Mouse (Mus musculus): ENCODE results near the gene Ptprt. TPM values are rescaled to one million over a fixed set of nuclear protein-coding genes. Genes with fewer than 3 reads are reported as not detected.

Ptprt gene
- polyA plus RNA-seq, 1 experiment from 2014 or later, result 1.8 TPM

DNA sequence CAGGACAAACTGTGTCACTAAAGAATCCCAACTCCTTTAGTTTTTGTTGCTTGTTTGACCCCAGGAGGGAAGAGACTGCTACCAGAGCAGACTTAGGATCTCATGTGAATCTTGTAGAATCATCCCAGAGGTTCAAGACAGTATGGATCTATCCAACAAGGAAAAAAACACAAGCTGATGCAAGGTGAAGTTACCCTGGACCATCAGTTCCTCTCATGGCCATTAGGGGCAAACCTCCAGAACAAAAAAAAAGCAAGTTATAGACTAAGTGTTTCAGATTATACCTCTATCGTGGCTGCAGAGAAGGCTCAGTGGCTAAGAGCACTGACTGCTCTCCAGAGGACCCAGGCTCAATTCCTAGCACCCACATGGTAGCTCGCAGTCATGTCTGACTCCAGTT is 88.1 kb downstream of the Ptprt start:
- H3K4me1 ChIP-seq (replicated peaks; ENCODE audit: control insufficient read depth, insufficient read depth, low read length), result no peaks in the 10 kb centered on the region
- no peaks in the 10 kb centered on the region for H3K27me3 ChIP-seq (ENCODE audit: control insufficient read depth, insufficient read depth, low read length)
- H3K4me3 ChIP-seq (ENCODE audit: low read depth, low read length), result no peak overlapping the region
- DNase-seq (ENCODE audit: low spot score) (no peak), ATAC-seq (replicated peaks; ENCODE audit: low FRiP score) (no peak)
- no peak overlapping the region for H3K9ac ChIP-seq (ENCODE audit: low read length)
- 83% methylated on average over 2 of the region's 2 CpGs for WGBS
- no peaks in the 10 kb centered on the region for H3K36me3 ChIP-seq (ENCODE audit: control insufficient read depth, insufficient read depth, low read length)
- H3K9me3 ChIP-seq (ENCODE audit: control insufficient read depth, low read length), result no peaks in the 10 kb centered on the region
- H3K4me2 ChIP-seq (ENCODE audit: low read depth, low read length, severe bottlenecking), result no peak overlapping the region
- H3K27ac ChIP-seq (ENCODE audit: low read depth, low read length), result no peak overlapping the region

DNA sequence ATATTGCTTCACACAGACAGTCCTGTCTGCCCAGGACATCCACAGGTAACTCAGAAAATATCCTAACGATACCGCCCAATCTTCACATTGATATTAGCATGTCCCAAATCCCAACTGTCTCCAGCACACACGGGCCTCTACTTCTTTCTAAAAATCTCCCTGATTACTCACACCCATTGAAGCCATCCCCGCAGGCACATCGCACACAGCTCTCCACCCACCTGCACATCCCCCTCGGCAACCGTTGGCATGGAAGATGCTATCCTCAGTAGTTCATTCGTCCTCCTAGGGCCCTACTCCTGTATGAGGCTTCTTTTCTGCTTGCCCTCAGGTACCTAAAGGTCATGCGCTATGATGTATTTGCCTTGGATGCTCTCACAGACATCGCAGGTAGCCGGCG is 89.9 kb downstream of the Ptprt start:
- no peaks in the 10 kb centered on the region for H3K4me1 ChIP-seq (replicated peaks; ENCODE audit: control insufficient read depth, insufficient read depth, low read length)
- ATAC-seq (replicated peaks; ENCODE audit: low FRiP score) (no peak), DNase-seq (ENCODE audit: low spot score) (no peak)
- H3K4me2 ChIP-seq (ENCODE audit: low read depth, low read length, severe bottlenecking), result no peak overlapping the region
- H3K27me3 ChIP-seq (ENCODE audit: control insufficient read depth, insufficient read depth, low read length), result no peaks in the 10 kb centered on the region
- no peak overlapping the region for H3K4me3 ChIP-seq (ENCODE audit: low read depth, low read length)
- H3K9me3 ChIP-seq (ENCODE audit: control insufficient read depth, low read length), result no peaks in the 10 kb centered on the region
- no peak overlapping the region for H3K27ac ChIP-seq (ENCODE audit: low read depth, low read length)
- H3K9ac ChIP-seq (ENCODE audit: low read length), result no peak overlapping the region
- H3K36me3 ChIP-seq (ENCODE audit: control insufficient read depth, insufficient read depth, low read length), result no peaks in the 10 kb centered on the region
- WGBS, result 91% methylated on average over 12 of the region's 12 CpGs

DNA sequence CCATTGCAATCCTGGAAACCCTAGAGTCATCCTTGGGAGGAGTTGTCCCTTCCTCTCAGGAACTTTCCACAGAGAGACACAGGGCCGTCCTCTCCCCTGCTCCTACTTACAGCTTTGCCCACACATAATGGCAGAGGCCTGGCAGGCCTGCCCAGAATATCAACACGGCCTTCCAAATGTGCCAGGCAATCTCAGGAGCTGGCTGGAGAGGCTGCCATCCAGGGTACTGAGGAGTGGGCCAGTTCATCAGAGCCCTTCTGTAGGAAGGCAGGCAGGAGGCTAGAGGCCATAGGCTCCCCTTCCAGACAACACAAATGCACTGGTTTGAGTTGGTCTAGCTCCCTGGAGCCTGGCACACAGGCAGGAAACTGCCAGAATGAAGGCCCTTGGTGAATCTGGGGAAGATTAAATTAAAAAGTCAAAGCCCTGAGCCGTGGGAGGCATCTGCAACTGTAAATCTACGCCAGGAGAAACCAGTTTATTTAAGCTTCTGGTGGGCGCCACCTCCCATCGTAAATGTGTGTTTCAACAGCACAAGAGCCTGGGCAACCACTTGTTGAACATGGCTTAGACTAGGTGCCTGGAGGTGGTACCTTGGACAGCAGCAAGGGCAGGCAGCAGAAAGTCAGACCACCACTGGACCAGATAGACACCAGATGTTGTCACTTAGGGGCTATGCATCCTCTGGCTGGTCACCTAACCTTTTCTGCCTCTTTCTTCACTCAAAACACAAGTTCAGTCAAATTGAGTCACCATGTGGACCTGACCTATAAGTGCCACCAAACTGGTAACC is 92.4 kb downstream of the Ptprt start:
- H3K27me3 ChIP-seq (ENCODE audit: control insufficient read depth, insufficient read depth, low read length), result no peaks in the 10 kb centered on the region
- no peak for ATAC-seq (replicated peaks; ENCODE audit: low FRiP score)
- H3K4me2 ChIP-seq (ENCODE audit: low read depth, low read length, severe bottlenecking), result no peak overlapping the region
- H3K9ac ChIP-seq (ENCODE audit: low read length), result no peak overlapping the region
- no peak overlapping the region for H3K27ac ChIP-seq (ENCODE audit: low read depth, low read length)
- H3K9me3 ChIP-seq (ENCODE audit: control insufficient read depth, low read length), result no peaks in the 10 kb centered on the region
- H3K36me3 ChIP-seq (ENCODE audit: control insufficient read depth, insufficient read depth, low read length), result no peaks in the 10 kb centered on the region
- no peaks in the 10 kb centered on the region for H3K4me1 ChIP-seq (replicated peaks; ENCODE audit: control insufficient read depth, insufficient read depth, low read length)
- WGBS, result 85% methylated on average over 6 of the region's 6 CpGs
- DNase-seq (ENCODE audit: low spot score), result no peak
- H3K4me3 ChIP-seq (ENCODE audit: low read depth, low read length), result no peak overlapping the region

DNA sequence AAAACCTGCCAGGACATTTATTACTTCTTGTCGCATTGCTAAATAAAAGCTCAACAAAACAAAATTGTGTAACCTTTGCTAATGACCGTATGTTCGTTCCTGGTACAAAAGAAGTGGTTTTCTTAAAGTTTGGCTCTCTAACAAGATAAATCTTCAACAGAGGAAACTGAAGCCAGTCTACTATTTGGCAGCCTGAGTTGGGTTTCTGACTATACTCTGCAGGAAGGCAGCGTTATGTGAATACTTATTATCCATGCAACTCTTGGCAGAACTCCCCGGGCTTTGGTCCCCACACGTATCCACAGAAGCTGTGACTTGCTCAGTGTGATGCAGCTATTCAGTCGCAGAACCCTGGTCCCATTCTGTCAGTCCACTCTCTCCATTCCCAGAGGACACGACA is 112.6 kb downstream of the Ptprt start:
- ATAC-seq (replicated peaks; ENCODE audit: low FRiP score) (no peak), DNase-seq (ENCODE audit: low spot score) (no peak)

DNA sequence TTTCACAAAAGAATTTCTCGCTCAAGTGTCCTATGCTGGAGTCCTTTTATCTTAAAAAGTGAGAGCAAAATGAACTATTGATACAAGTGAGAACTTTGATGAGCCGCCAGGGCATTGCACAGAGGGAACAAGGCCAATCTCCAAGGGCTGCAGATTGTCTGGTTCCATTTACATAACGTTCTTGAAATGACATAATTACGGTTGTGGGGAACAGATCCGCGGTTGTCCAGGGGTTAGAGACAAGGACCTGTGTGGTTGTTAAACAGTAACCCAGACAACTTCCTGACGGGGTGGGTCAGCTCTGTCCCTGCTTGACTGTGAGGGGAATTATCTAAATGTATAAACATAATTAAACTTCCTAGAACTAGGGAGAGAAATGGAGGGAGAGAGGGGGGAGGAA is 129.3 kb downstream of the Ptprt start:
- Histone ChIP-seq H3K9me3 (ENCODE audit: control insufficient read depth, low read length) (no peaks in the 10 kb centered on the region; the same call in 1 of the 2 replicates), H3K36me3 (ENCODE audit: control insufficient read depth, insufficient read depth, low read length) (no peaks in the 10 kb centered on the region), H3K4me2 (ENCODE audit: low read depth, low read length, severe bottlenecking) (no peak overlapping the region), H3K27ac (ENCODE audit: low read depth, low read length) (no peak overlapping the region), H3K9ac (ENCODE audit: low read length) (no peak overlapping the region), H3K4me1 (replicated peaks; ENCODE audit: control insufficient read depth, insufficient read depth, low read length) (no peaks in the 10 kb centered on the region), H3K27me3 (ENCODE audit: control insufficient read depth, insufficient read depth, low read length) (no peaks in the 10 kb centered on the region), H3K4me3 (ENCODE audit: low read depth, low read length) (no peak overlapping the region)
- ATAC-seq (replicated peaks; ENCODE audit: low FRiP score), result no peak
- DNase-seq (ENCODE audit: low spot score), result no peak
- 71% methylated on average over 7 of the region's 7 CpGs for WGBS

More for the DNA sequence above, 112.6 kb downstream of the Ptprt start:
- Histone ChIP-seq H3K27me3 (ENCODE audit: control insufficient read depth, insufficient read depth, low read length) (no peaks in the 10 kb centered on the region), H3K9me3 (ENCODE audit: control insufficient read depth, low read length) (no peaks in the 10 kb centered on the region), H3K9ac (ENCODE audit: low read length) (no peak overlapping the region), H3K27ac (ENCODE audit: low read depth, low read length) (no peak overlapping the region), H3K4me2 (ENCODE audit: low read depth, low read length, severe bottlenecking) (no peak overlapping the region), H3K36me3 (ENCODE audit: control insufficient read depth, insufficient read depth, low read length) (no peaks in the 10 kb centered on the region), H3K4me3 (ENCODE audit: low read depth, low read length) (no peak overlapping the region), H3K4me1 (replicated peaks; ENCODE audit: control insufficient read depth, insufficient read depth, low read length) (no peaks in the 10 kb centered on the region)
- WGBS, result 89% methylated on average over 8 of the region's 8 CpGs

DNA sequence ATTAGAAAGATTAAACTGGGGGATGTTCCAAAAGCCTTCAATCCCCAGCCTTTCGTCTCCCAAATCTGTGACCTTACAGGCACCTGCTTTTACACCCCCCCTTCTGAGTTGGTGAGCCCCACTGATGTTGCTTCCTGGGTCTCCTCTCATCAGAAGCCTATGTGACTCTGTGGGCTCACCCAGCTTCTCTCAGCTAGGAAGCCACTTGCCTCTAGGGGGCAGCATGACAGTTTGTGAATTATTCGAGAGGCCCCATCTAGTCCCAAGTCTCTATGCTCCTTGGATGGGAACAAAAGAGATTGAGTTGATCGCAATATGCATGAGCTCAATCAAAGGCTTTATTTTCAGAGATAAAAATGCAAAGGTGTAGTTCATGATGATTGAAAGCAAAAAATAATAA is 132.0 kb downstream of the Ptprt start:
- Histone ChIP-seq H3K27me3 (ENCODE audit: control insufficient read depth, insufficient read depth, low read length) (no peaks in the 10 kb centered on the region), H3K9me3 (ENCODE audit: control insufficient read depth, low read length) (no peaks in the 10 kb centered on the region), H3K4me1 (replicated peaks; ENCODE audit: control insufficient read depth, insufficient read depth, low read length) (no peaks in the 10 kb centered on the region), H3K4me3 (ENCODE audit: low read depth, low read length) (no peak overlapping the region), H3K4me2 (ENCODE audit: low read depth, low read length, severe bottlenecking) (no peak overlapping the region), H3K27ac (ENCODE audit: low read depth, low read length) (no peak overlapping the region), H3K36me3 (ENCODE audit: control insufficient read depth, insufficient read depth, low read length) (no peaks in the 10 kb centered on the region), H3K9ac (ENCODE audit: low read length) (no peak overlapping the region)
- WGBS, result 88% methylated on average over 3 of the region's 3 CpGs
- ATAC-seq (replicated peaks; ENCODE audit: low FRiP score) (no peak), DNase-seq (ENCODE audit: low spot score) (no peak)

DNA sequence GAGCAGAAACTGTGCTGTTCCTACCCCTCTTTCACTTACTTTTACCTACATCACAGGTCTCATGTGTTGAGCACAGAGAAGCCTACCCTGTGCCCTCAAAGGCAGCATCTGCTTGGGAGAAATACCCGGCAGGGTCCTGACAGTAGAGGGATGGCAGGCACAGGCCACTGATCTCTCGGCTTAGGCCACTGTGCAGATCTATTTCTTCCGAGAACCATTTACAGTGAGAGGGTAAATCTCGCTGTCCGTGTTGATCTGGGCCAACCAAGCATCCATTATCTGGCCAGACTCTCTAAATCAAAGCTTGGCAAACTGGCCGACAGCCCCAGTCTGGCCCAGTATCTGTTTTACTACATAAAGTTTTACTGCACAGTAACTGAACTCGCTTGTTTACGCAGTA is 145.0 kb downstream of the Ptprt start:
- Histone ChIP-seq H3K9me3 (ENCODE audit: control insufficient read depth, low read length) (no peaks in the 10 kb centered on the region), H3K9ac (ENCODE audit: low read length) (no peak overlapping the region), H3K36me3 (ENCODE audit: control insufficient read depth, insufficient read depth, low read length) (no peaks in the 10 kb centered on the region), H3K27me3 (ENCODE audit: control insufficient read depth, insufficient read depth, low read length) (no peaks in the 10 kb centered on the region), H3K4me1 (replicated peaks; ENCODE audit: control insufficient read depth, insufficient read depth, low read length) (no peaks in the 10 kb centered on the region), H3K4me2 (ENCODE audit: low read depth, low read length, severe bottlenecking) (no peak overlapping the region), H3K4me3 (ENCODE audit: low read depth, low read length) (no peak overlapping the region), H3K27ac (ENCODE audit: low read depth, low read length) (no peak overlapping the region)
- ATAC-seq (replicated peaks; ENCODE audit: low FRiP score), result no peak
- DNase-seq (ENCODE audit: low spot score), result no peak
- WGBS, result 93% methylated on average over 8 of the region's 8 CpGs

DNA sequence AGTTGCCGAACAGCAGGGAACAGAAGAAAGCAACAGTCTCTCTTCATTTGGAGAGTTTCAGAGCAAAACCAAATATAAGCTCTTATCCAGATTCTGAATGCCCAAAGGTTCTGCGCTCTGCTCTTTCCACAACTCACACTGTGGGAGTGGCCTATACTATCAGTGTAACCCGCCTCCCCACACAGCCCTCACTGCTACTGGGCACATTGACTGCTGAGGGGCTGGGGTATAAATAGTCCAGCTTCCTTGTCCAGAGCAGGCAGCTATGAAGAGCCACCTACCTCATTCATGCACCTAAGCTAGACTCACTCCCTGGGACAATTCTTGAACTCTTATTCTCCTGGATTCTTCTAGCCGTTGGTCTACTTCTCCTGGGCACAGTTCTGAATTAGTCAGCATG is 147.9 kb downstream of the Ptprt start:
- ATAC-seq (replicated peaks; ENCODE audit: low FRiP score), result no peak

DNA sequence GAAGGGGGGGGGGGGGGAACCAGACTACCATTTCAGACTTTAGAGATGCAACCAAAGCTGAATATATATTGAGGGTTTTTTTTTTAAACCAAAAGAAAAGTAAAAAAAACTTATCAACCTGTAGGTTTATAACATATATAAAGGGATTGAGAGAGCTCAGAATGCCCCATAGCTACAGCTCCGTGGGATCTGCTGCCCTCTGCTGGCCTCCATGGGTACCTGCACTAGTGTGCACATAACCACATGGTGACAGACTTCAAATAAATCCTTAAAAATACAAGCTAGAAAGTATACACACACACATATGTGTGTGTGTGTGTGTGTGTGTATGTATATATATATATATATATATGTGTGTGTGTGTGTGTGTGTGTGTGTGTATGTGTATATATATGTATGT is 148.9 kb downstream of the Ptprt start:
- 85% methylated on average over 1 of the region's 1 CpGs for WGBS
- Histone ChIP-seq H3K9me3 (ENCODE audit: control insufficient read depth, low read length) (no peaks in the 10 kb centered on the region), H3K4me3 (ENCODE audit: low read depth, low read length) (no peak overlapping the region), H3K27me3 (ENCODE audit: control insufficient read depth, insufficient read depth, low read length) (no peaks in the 10 kb centered on the region), H3K4me2 (ENCODE audit: low read depth, low read length, severe bottlenecking) (no peak overlapping the region), H3K4me1 (replicated peaks; ENCODE audit: control insufficient read depth, insufficient read depth, low read length) (peaks cover 5% of the 10 kb centered on the region), H3K9ac (ENCODE audit: low read length) (no peak overlapping the region), H3K27ac (ENCODE audit: low read depth, low read length) (no peak overlapping the region), H3K36me3 (ENCODE audit: control insufficient read depth, insufficient read depth, low read length) (no peaks in the 10 kb centered on the region)
- DNase-seq (ENCODE audit: low spot score), result no peak
- no peak for ATAC-seq (replicated peaks; ENCODE audit: low FRiP score)

More for the DNA sequence above, 147.9 kb downstream of the Ptprt start:
- 82% methylated on average over 4 of the region's 4 CpGs for WGBS
- H3K4me3 ChIP-seq (ENCODE audit: low read depth, low read length), result no peak overlapping the region
- H3K4me1 ChIP-seq (replicated peaks; ENCODE audit: control insufficient read depth, insufficient read depth, low read length), result no peaks in the 10 kb centered on the region; the same call in 1 of the 2 replicates
- no peak overlapping the region for H3K27ac ChIP-seq (ENCODE audit: low read depth, low read length)
- H3K27me3 ChIP-seq (ENCODE audit: control insufficient read depth, insufficient read depth, low read length), result no peaks in the 10 kb centered on the region
- no peak overlapping the region for H3K9ac ChIP-seq (ENCODE audit: low read length)
- no peaks in the 10 kb centered on the region for H3K36me3 ChIP-seq (ENCODE audit: control insufficient read depth, insufficient read depth, low read length)
- H3K4me2 ChIP-seq (ENCODE audit: low read depth, low read length, severe bottlenecking), result no peak overlapping the region
- H3K9me3 ChIP-seq (ENCODE audit: control insufficient read depth, low read length), result no peaks in the 10 kb centered on the region
- no peak for DNase-seq (ENCODE audit: low spot score)
